Mouse (Mus musculus): ENCODE measurements around the gene Camta1.
"Not testable (repeated sequence)": the region's sequence is repeated elsewhere in the genome, so short reads cannot be mapped to it uniquely, and the experiment has no call there.

The Camta1 gene

GRCm38 (mm10) chr4:150898716-150899365 is 962.8 kb downstream of the Camta1 start:
- DNase-seq (ENCODE audit: low read depth, low spot score) = peak; percentile 91

- no peak for DNase-seq (ENCODE audit: low read depth, low spot score)
These were observed 964.6 kb downstream of the Camta1 start for GRCm38 (mm10) chr4:150896896-150897624.

- peak; percentile 40 for DNase-seq (ENCODE audit: low read depth, low spot score)
These were observed 966.8 kb downstream of the Camta1 start for GRCm38 (mm10) chr4:150894718-150895501.

GRCm38 (mm10) chr4:150891308-150891707 is 970.4 kb downstream of the Camta1 start:
- no peak for DNase-seq (ENCODE audit: low read depth, low spot score)

- no peak for DNase-seq (ENCODE audit: low read depth, low spot score)
These were observed 971.7 kb downstream of the Camta1 start for GRCm38 (mm10) chr4:150889955-150890315.

GRCm38 (mm10) chr4:150889273-150889954 is 972.3 kb downstream of the Camta1 start:
- peak; percentile 81 for DNase-seq (ENCODE audit: low read depth, low spot score)

GRCm38 (mm10) chr4:150888492-150888891 is 973.2 kb downstream of the Camta1 start:
- no peak for DNase-seq (ENCODE audit: low read depth, low spot score)

- no peak for DNase-seq (ENCODE audit: low read depth, low spot score)
These were observed 973.8 kb downstream of the Camta1 start for GRCm38 (mm10) chr4:150887903-150888302.

- DNase-seq (ENCODE audit: low read depth, low spot score) = no peak
These were observed 979.0 kb downstream of the Camta1 start for GRCm38 (mm10) chr4:150882632-150883031.

GRCm38 (mm10) chr4:150880364-150880763 is 981.3 kb downstream of the Camta1 start:
- peak; percentile 92 for DNase-seq (ENCODE audit: low read depth, low spot score)

- DNase-seq (ENCODE audit: low read depth, low spot score) = peak; percentile 61
These were observed 982.0 kb downstream of the Camta1 start for GRCm38 (mm10) chr4:150879631-150880030.

- DNase-seq (ENCODE audit: low read depth, low spot score) = no peak
These were observed 986.3 kb downstream of the Camta1 start for GRCm38 (mm10) chr4:150875393-150875792.

- not testable (repeated sequence) for DNase-seq (ENCODE audit: low read depth, low spot score)
These were observed 987.3 kb downstream of the Camta1 start for GRCm38 (mm10) chr4:150874416-150874815.

GRCm38 (mm10) chr4:150872681-150873080 is 989.0 kb downstream of the Camta1 start:
- no peak for DNase-seq (ENCODE audit: low read depth, low spot score)

GRCm38 (mm10) chr4:150872139-150872651 is 989.5 kb downstream of the Camta1 start:
- DNase-seq (ENCODE audit: low read depth, low spot score) = no peak

- peak; percentile 81 for DNase-seq (ENCODE audit: low read depth, low spot score)
These were observed 990.1 kb downstream of the Camta1 start for GRCm38 (mm10) chr4:150871392-150872138.

- DNase-seq (ENCODE audit: low read depth, low spot score) = no peak
These were observed 990.7 kb downstream of the Camta1 start for GRCm38 (mm10) chr4:150870963-150871391.

- no peak for DNase-seq (ENCODE audit: low read depth, low spot score)
These were observed 992.1 kb downstream of the Camta1 start for GRCm38 (mm10) chr4:150869276-150870197.

- no peak for DNase-seq (ENCODE audit: low read depth, low spot score)
These were observed 992.8 kb downstream of the Camta1 start for GRCm38 (mm10) chr4:150868859-150869258.

GRCm38 (mm10) chr4:150868161-150868560 is 993.5 kb downstream of the Camta1 start:
- no peak for DNase-seq (ENCODE audit: low read depth, low spot score)

All from ZHBTc4 (cell line).